Mouse (Mus musculus) kidney, adult 2 months (tissue): Measurements from ENCODE around the gene Tmem63b.

Source experiments
- CTCF ChIP-seq: fragments of 200-500 bp; conservative IDR thresholded peaks from 2 replicates; pipeline ENCODE4 v1.5.1; 2011; ENCODE audit warnings: low read depth, mild to moderate bottlenecking, control low read depth, low read length, moderate library complexity, mixed read lengths; ENCODE audit not compliant: insufficient read depth, insufficient read length
- POLR2A ChIP-seq: fragments of 200-500 bp; IDR thresholded peaks from one replicate; pipeline ENCODE4 v1.6.1; 2011; ENCODE audit warnings: low read depth, low read length, control low read depth

DNA sequence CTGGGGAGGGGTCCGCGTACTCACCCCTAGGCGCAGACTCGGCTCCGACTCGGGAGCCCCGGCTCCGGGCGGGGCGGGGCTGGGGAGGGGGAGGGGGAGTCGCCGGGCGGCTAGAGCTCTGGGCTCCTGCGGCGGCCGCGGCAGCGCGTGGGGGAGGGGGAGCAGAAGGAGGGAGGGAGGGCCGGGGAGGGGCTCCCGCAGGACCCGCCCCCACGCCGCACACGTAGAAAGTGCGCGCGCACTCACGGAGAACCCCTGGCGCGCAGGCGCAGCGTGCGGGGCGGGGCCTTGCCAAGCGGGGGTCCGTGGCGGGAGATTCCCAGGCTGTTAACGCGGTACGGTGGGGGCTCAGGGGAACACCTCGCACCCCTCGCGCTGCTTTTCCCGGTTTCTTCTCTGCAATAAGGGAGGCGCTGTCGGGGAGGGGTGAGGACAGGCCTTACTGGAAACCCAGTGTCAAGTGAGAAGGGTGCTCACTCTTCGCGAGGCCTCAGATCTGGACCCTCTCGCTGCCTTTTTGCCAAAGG, 549 bp downstream of the Tmem63b start, which contains the start of gene Mrpl14:
- TF ChIP-seq CTCF (no peak), POLR2A (no peak)
